Mouse (Mus musculus) testis, postnatal 14 days (tissue): ENCODE results near the gene Hormad2.

Experiments
- DNase-seq: peaks from one replicate; pipeline ENCODE4 v3.0.0; 2021; ENCODE audit warnings: low spot score

The Hormad2 gene

DNA sequence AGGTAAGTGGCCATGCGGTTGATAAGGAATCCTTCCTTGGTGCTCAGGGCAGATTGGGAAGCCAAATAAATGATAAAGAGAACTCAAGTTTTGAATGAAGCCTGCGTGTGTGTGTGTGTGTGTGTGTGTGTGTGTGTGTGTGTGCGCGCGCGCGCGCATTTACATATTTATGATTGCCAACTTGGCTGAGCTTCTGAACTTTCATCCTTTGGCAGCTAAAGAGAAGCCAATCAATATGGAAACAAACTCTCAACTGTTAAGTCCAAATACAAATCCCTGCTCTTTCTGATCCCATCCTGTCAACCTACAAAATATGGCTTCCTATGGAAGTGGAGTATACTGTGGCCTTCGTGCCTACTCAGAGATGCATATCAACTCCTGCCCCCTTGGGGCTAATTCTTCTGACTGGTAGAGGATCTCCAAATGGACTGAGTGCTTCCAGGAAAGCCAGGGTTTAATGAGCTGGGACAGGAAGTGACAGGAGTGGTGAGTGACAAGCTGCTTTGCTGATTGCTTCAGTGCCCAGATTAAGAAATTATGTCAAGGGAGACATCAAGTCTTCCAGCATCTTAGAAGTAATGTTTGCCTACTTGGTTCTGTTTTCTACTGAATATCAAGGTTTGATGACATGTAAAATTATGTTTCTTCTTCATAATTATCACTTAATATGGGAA lies 5.4 kb upstream of the Hormad2 start:
- DNase-seq = no peak

DNA sequence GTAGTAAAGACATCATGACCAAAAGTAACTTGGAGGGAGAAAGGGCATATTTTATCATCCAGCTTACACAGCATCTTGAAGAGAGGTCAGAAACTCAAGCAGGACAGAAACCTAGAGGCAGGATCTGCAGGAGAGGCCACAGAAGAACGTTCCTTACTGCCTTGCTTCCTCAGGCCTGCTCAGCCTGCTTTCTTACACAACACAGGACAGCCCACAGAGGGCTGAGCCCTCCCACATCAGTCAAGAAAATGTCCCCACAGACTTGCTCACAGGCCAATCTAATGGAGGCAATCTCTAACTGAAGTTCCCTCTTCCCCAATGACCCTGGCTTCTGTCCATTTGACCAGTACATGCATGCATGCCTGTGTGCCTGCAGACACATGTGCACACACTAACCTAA lies 1.4 kb upstream of the Hormad2 start:
- DNase-seq = no peak

DNA sequence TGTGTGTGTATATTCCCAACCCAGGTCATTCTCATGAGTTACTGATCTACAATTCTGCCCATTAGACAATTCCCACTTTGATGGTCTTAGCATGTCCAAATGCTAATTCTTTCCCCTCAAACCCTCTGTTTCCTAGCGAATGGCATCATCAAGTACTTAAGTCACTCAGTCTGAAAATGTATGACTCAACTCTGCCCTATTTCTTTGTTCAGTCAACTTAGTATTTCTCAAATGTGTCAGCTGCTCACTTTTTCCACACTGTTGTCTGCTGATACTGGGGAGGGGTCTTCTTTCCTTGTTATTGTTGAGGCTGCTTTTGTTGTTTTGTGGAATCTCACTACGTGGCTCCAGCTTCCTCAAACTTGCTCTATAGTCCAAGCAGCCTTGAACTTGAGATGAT lies 2.7 kb downstream of the Hormad2 start:
- no peak for DNase-seq

DNA sequence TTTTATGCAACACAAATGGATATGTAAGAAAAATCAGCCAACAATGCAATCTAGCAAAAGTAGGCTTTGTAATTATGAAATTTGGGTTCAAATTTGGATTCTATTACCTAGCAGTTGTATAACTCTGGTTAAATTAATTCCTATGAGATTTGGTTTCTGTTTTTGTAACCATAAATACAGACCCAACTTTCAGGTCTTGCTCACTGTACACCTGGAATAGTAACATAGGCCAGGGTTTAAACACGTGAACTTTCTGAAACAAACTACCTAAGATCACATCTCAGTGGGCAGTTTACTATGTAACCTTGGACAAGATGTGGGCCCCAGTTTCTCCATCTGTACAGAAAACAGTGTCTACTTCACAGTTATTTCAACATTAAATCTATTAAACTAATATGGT lies 3.6 kb downstream of the Hormad2 start:
- DNase-seq = no peak

DNA sequence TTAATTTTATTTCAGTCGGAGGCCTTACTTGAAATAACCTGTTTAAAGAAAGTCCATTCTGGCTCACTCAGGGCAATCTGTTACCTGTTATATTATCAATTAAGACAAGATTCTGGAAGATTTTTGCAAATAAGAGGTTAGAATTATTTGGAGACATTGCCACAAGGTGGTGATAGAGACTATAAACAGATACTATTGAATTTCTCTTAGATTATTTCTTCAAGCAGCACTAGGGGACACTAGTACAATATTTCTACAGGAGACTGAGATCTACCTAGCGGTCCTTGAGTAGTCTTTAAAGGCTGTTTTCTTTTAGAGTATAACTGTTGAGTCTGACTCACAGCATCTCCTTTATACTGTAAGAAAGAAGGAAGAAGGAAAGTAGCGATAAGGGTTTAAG lies 4.3 kb downstream of the Hormad2 start:
- DNase-seq = no peak

DNA sequence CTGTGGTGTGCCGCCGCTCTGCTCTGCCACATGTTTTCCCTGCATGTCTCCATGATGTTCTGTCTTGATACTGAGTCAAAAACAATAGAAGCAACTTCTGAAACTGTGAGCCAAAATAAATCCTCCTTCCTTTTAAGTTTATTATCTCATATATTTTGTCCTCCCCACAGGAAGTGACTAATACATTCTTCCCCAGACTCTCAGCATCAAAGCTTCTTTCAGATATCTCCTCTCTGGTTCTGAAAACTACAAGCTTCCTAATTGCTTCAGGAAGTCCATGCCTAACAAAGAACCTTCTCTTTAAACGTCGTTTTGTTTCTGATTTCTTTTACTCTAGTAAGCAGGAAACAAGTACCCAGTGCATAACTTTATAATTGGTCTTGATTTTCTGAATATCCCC lies 6.4 kb downstream of the Hormad2 start:
- DNase-seq = no peak

DNA sequence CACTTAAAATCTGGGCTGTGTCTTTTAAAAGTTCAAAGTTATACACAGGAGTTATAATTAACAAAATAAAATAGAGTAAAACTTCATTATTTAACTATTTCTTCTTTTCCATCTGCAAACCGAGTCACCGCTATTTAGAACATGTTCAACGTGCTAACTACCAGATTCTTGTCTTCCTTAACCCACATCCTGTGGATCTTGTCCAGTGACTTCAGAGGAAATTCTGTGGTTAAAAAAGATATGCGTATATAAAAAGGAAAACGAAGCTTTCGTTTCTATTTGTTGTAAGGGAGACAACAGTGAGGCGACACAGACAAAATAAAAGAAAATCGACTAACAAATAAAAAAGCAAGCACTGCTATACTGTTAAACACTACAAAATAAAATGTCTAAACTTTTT lies 17.1 kb downstream of the Hormad2 start:
- DNase-seq = no peak

DNA sequence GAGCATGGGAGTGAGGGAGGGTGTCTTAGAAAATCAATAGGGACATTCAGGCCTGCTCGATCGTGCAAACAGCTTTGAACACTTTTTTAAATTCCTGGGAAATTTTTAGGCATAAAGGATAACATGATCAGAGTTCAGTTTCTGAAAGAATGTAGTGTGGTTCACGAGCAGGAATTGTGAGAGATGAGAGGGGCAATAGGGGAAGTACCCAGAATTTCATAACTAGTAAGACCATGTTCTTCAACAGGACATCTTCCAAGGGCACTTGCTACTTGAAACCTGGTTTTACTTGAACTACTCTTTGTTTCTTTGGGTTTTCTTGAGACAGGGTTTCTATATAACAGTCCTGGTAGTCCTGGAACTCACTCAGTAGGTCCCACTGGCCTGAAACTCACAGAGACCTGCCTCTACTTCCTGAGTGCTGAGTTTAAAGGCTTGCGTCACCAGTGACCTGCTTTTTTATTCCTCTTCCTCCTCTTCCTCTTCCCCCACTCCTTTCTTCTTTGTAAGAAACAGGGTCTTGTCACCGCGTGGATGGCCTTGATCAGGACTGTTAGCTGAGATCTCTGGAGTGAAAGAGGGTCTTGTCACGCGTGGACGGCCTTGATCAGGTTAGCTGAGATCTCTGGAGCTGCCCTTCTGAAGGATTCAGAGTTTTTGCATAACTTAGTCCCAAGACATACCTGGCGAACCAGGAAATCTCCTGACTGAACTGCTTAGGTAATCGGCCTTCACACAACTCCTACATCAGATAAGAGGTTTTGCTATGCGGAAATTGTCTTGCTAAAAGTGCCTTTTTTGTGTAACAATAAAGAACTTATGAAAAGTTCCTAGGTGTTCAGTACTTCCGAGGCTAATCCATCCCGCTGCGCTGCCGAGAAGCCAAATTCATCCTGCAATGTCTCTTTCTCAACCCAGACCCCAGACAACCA lies 18.1 kb downstream of the Hormad2 start:
- DNase-seq = no peak

DNA sequence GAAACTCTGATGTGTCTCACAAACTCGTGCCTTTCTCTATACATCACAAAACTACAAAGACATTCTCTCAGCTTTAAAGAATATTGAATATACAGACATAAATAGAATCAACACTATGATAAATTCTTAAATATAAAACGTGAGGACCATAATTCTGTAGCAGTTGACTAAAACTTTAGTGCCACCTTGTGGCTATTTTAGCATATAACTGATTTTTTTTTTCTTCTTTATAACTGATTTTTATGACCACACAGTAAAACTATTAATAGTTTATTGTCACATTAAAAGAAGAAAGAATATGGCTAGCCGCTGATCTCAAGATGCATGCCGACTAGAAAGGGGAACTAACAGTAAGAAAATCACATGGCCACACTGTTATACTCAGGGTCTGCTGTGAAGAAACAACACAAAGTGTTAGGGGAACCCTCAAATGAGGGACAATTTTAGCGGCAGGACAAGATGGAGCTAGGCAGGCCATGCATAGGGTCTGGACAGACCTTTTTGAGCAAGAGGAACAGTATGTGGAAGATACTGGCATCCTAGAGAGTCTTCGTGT lies 18.9 kb downstream of the Hormad2 start:
- DNase-seq = no peak

DNA sequence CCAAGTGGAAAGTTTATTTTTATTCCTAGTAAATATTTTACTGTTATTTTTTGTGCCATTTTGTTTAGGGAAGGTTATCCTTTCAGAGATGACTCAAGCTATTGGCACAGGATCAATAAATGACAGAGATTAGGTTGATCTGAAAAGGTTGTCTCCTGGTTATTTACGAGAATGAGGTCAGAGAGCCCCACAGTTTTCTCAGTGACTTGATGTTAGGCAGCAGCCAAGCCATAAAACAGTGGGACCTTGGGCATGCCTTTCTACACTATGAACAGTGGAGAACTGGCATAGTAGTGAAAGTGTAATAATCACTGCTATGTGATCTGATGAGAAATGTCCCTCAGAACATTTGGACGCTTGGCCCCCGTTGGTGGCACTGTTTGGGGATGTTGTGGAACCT lies 22.9 kb downstream of the Hormad2 start:
- no peak for DNase-seq

DNA sequence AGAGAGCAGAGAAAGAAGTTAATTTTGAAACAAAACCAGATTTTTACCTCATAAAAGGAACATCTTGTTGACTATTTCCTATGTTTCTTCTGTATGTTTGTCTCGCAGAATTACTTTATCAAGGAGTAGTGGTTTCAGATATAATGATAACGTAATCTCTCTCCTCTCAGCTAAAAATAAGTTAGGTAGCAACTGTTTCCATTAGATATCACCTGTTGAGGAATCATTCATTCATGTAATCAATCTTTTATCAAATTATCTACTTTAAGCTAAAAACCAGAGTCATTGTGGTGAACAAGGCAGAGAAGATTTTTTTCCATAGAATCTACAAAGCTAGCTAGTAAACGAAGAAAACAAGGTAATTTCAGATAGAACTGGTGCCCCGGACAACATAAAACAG lies 28.6 kb downstream of the Hormad2 start:
- DNase-seq = no peak

DNA sequence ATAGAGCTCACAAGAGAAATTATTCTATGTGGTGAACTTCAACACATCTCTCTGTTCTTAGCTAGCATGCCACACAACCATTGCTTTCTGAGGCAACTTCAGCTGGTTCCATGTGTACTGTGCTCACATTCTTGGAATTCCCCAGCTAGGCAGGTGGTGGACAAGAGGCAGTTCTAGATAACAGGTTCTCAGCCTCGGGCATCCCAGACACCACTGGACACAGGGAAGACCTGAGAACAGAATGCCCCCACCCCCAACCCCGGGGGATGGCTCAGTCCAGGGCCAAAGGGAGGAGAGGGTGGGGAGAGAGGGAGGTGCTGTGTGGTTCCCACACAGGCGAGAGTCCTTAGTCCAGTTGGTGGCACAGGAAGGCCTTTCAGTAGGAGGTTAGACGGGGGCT lies 36.6 kb downstream of the Hormad2 start:
- DNase-seq = no peak

DNA sequence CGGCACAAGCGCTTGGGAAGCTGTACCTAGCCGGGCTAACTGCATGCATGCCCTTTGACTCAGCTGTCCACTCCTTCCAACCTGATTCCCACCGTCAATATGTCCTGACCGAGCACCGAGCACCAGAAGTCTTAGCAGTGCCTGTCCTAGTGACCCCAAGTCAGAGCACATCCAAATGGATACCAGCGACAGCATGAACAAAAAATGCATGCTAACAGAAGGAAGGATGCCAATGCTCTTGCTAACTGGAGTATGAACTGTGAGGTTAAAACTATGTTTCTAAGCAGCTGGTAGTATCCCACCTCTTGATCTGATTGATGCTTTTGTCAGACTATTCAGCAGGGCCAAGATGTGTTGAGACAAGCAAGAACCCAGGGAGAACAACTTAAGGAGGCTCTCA lies 37.5 kb downstream of the Hormad2 start:
- no peak for DNase-seq

DNA sequence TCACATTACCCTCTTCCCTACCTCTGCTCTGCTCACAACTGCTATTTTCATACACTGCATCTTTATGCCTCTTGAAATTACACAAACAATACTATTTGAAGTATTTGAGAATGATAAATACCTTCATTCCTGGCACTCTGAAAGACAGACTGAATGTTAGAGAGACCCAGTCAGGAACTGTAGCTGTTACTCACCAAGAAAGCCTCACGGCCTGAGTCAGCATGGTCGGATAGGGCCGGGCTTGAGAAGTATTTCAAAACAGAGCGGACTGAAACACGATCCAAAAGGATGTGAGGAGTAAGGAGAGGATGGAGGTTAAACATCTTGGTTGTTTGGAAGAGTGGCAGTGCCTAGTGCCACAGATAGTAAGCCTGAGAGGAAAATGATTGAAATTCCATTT lies 39.7 kb downstream of the Hormad2 start:
- DNase-seq = no peak

DNA sequence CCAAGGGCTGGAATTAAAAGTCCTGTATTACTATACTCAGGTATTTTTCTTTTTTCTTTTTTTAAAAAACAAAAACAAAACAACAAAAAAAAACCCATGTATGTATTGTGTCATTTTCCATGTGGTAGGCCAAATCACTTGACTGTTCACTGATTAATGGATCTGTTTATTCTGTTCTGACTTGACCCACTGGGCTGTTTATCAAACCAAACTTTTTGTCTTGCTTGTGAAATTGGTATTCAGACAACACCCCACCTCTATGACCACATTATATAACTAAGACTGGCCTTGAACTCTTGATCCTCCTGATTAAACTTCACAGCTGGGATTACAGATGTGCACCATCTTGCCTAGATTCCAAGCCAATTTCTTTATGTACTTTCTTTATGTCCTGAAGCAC lies 46.7 kb downstream of the Hormad2 start:
- DNase-seq = no peak

DNA sequence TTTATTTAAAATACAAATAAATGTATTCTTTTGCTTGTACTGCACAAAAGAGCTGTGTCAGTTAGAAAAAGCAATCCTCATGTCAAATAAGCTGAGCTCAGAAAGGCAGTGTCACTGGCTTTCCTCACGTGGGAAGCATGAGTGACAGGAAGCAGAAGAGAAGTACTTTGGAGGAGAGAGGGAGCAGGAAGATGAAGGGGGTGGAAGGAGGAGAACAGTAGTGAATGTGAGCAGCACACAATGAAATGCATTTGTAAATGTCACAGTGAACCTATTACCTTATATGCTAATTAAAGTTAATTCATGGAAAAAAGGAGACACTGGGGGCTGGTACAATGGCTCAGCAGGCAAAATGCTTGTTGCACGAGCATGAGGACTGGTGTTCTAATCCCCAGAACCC lies 52.9 kb downstream of the Hormad2 start:
- no peak for DNase-seq

DNA sequence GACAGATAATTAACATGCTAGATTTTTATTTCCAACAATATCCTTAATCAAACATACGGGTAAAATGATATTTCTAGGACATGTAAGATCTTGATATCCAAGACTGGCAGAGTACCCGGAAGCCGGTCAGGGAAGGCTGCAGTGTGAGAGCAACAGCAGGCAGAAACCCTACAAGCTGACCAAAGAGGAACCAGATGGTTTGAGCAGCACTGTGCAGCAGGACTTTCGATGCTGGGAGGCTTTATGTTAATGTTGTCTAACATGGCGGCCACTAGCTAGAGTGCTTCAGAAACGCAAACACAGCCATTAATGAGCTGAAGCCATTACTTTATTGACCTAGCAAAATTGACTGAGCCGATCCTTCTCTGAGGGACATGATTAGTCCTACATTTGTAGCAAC lies 58.6 kb downstream of the Hormad2 start:
- no peak for DNase-seq

DNA sequence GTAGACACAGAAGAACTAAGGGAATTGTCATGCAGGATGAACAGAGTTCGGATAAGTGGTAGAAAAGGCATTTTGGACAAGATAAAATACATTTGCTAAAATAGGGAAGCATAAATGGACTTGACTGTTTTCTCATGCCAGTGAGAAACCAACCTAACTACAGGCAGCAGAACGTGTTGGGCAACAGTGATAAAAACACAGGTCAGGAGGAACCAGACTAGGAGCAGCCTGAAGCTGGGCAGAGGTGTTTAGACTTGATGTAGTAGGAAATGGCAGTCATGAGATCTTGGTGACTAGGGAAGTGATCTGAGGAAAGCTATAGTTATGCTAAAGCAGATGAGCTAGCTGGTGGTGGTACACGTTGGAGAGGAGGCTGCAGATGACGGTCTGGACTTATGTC lies 61.0 kb downstream of the Hormad2 start:
- no peak for DNase-seq

DNA sequence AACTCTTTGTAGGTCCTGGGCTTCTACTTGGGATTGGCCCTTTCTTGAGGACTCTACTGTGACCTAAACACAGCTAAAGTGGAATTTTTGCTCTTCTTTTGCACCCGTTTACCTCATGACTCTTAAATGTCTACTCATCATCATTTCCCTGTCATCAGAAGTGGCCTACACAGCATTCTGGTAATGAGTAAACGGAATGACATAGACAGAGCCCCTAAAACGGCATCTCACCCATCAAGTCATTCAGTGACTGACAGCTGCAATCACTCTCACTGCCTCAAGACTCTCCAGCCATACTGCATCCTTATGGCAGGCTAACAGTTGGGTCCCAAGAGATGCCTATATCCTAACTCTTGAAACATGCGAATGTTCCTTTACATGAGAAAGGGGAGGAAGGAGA lies 74.5 kb downstream of the Hormad2 start:
- no peak for DNase-seq

DNA sequence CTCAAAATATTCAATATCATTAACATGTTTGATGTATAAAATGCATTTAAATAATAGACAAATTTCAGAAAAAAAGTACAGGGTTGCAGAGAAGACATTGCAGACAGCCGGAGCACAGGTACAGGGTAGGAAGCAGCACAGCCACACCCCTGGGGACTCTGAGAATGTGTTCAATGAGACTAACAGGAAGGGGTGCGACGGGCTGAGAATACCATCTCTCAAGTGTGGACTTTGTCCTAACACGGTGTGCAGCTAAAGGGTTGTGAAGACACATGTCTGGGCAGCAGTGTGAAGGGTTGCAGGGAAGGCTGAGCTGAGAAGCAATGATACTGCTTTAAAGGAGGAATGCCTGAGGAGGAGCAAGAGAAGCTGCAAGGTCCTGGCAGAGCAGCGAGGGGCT lies 85.5 kb downstream of the Hormad2 start:
- DNase-seq = no peak

DNA sequence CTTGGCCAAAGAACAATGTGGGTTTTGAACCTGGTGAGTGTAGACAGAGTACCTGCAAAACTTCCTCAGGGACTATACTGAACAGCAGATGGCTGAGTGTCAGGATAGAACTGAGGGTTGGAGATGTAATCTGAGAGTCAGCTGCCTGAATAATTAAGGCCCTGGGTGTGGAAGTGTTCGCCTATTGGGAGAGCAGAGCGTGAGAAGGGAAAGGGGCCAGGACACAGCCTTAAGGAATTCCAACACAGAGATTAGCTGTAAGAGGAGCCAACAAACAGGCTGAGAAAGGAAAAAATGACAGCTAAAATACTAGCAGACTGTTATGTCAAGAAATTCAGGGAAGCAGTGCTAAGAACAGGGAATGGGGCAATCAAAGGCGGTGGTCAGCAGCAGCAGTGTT lies 88.3 kb downstream of the Hormad2 start:
- no peak for DNase-seq

DNA sequence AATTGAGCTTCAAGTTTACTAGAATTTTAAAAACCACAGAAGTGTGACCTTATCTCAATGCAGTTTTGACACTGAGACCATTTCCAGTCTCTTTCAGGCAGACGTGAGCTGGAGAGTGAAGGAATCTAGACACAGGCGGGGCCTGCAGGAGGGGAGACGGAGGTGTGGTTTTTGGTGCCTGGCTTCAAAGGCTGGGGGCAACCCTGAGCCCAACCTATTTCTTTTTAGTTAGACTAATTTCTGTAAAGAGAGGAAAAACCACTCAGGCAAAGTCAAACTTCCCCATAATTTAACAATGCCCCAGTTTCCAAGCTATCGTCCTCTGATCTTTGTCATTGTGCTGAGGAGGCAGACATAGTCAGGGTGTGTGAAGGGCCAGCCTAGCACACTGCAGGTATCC lies 97.0 kb downstream of the Hormad2 start:
- DNase-seq = no peak

DNA sequence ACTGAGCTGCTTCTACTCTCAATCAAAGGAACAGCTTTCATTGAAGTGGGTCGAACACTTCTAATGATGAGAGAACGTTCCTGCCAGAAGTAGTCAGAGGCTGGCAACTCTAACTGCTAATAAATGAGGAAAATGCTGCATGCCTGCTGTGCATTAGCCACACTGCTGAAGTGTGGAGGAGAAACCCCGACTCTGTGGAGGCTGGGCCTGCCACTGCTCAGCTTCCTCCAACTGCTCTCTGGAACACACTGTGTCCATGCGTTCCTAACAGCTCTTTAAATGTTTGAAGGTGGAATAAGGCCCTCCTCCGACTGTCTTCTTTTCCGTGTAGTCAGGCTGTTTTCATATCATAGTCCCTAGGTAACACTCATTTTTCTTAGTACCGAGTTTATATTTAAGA lies 98.9 kb downstream of the Hormad2 start:
- no peak for DNase-seq
